Mouse (Mus musculus) embryonic facial prominence, embryonic 12.5 days (tissue): ENCODE data around the gene Zdhhc9. TPM values are rescaled to one million over a fixed set of nuclear protein-coding genes. Genes with fewer than 3 reads are reported as not detected.

Experiments used
- polyA plus RNA-seq: library from polyadenylated mRNA; unstranded; fragments of >200 nt; fragmentation: Nextera tagmentation; extraction: Ambion mirVana; gene quantifications from 2 replicates; pipeline ENCODE4 v1.2.1, GENCODE M21; 2016

Zdhhc9 gene
- polyA plus RNA-seq, 1 experiment from 2014 or later = 4.5 TPM

Other genes starting within 250 kb of the Zdhhc9 start
- 5.7 and 6.2 TPM in 2 replicates for gene Apln, start 174.0 kb downstream of the Zdhhc9 start, polyA plus RNA-seq
- 3.6 and 3.8 TPM in 2 replicates for gene Xpnpep2, start 100.2 kb downstream of the Zdhhc9 start, polyA plus RNA-seq
- 1.4 and 1.8 TPM in 2 replicates for gene Sash3, start 62.4 kb downstream of the Zdhhc9 start, polyA plus RNA-seq
- 20.2 and 22.7 TPM in 2 replicates for gene Utp14a, start 48.0 kb upstream of the Zdhhc9 start, polyA plus RNA-seq
- 5.9 and 6.9 TPM in 2 replicates for gene Bcorl1, start 132.5 kb upstream of the Zdhhc9 start, polyA plus RNA-seq